Comparison of ENCODE assay signal across 14 mouse cellular contexts in genomic region chr8:13283200-13283599, GRCm38 (mm10). TPM values are rescaled to one million over a fixed set of nuclear protein-coding genes. Genes with fewer than 3 reads are reported as not detected.
DNase-seq lines count a peak whose midpoint lies in the region; ATAC-seq and TF ChIP-seq lines count a peak whose summit lies in the region.
"Had no signal": no experiment of that assay in that cellular context is flagged by ENCODE, and none has a peak within 500 bp of the region (broad histone marks: within the 10 kb centered on the region; RNA-seq: fewer than 3 reads in every experiment).

No protein-coding gene starts in this region.

- ATAC-seq in forebrain, embryonic 11.5 days (replicated peaks; ENCODE audit: low FRiP score) = no peak
- ATAC-seq in forebrain, embryonic 15.5 days (replicated peaks) = no peak
- ATAC-seq in intestine, postnatal 0 days = no peak
- no peak for ATAC-seq in intestine, embryonic 16.5 days
- no peak for ATAC-seq in midbrain, postnatal 0 days (ENCODE audit: low FRiP score)
- no peak for ATAC-seq in midbrain, embryonic 11.5 days (ENCODE audit: low FRiP score)
- ATAC-seq in frontal cortex, adult (ENCODE audit: low TSS enrichment) = no peak
- ATAC-seq: hindbrain, embryonic 16.5 days had no signal

- H3K27me3 ChIP-seq in forebrain, embryonic 11.5 days (ENCODE audit: control insufficient read depth, insufficient read depth, low read length) = no peaks in the 10 kb centered on the region
- no peaks in the 10 kb centered on the region for H3K27me3 ChIP-seq in forebrain, embryonic 15.5 days
- H3K27me3 ChIP-seq in intestine, postnatal 0 days (replicated peaks; ENCODE audit: control insufficient read depth, insufficient read depth, low read length) = no peaks in the 10 kb centered on the region
- H3K27me3 ChIP-seq in intestine, embryonic 16.5 days (replicated peaks; ENCODE audit: control insufficient read depth, insufficient read depth, low read length) = no peaks in the 10 kb centered on the region
- H3K27me3 ChIP-seq in midbrain, postnatal 0 days (ENCODE audit: insufficient read depth, low read length) = no peaks in the 10 kb centered on the region
- no peaks in the 10 kb centered on the region for H3K27me3 ChIP-seq in midbrain, embryonic 11.5 days (ENCODE audit: control insufficient read depth, insufficient read depth, low read length)
- no peaks in the 10 kb centered on the region for H3K27me3 ChIP-seq in small intestine, adult 2 months (ENCODE audit: control insufficient read depth, insufficient read depth, low read length)

- no peaks in the 10 kb centered on the region for H3K4me1 ChIP-seq in forebrain, embryonic 11.5 days (replicated peaks; ENCODE audit: control insufficient read depth, insufficient read depth, low read length)
- peaks cover 8% of the 10 kb centered on the region for H3K4me1 ChIP-seq in forebrain, embryonic 15.5 days
- no peaks in the 10 kb centered on the region for H3K4me1 ChIP-seq in intestine, postnatal 0 days (replicated peaks; ENCODE audit: control insufficient read depth, insufficient read depth, low read length)
- H3K4me1 ChIP-seq in intestine, embryonic 16.5 days (ENCODE audit: control insufficient read depth, insufficient read depth, low read length) = peaks cover 3% of the 10 kb centered on the region; the same call in 1 of the 2 replicates
- peaks cover 7% of the 10 kb centered on the region; the same call in 1 of the 2 replicates for H3K4me1 ChIP-seq in midbrain, postnatal 0 days (ENCODE audit: insufficient read depth, low read length)
- H3K4me1 ChIP-seq in midbrain, embryonic 11.5 days (ENCODE audit: control insufficient read depth, insufficient read depth, low read length) = peaks cover 7% of the 10 kb centered on the region
- H3K4me1 ChIP-seq in small intestine, adult 2 months (ENCODE audit: control insufficient read depth, insufficient read depth, insufficient read length, low read length) = peaks cover 3% of the 10 kb centered on the region; the same call in 1 of the 2 replicates

- peak; percentile 41 for TF ChIP-seq CTCF in intestine, postnatal 0 days (IDR thresholded peaks at IDR 0.05; ENCODE audit: low read depth)
- peak; percentile 46 for TF ChIP-seq CTCF in midbrain, postnatal 0 days (IDR thresholded peaks at IDR 0.05)
- peak; percentile 25; the same call in 1 of the 2 replicates for TF ChIP-seq CTCF in small intestine, adult 2 months (IDR thresholded peaks at IDR 0.05; ENCODE audit: extremely low read depth, insufficient read length, insufficient replicate concordance, low read depth, low read length)

- H3K36me3 ChIP-seq in forebrain, embryonic 11.5 days (ENCODE audit: control insufficient read depth, insufficient read depth, low read length) = no peaks in the 10 kb centered on the region
- peaks cover 3% of the 10 kb centered on the region; the same call in 1 of the 2 replicates for H3K36me3 ChIP-seq in forebrain, embryonic 15.5 days
- H3K36me3 ChIP-seq in intestine, postnatal 0 days (ENCODE audit: control insufficient read depth, insufficient read depth) = no peaks in the 10 kb centered on the region
- no peaks in the 10 kb centered on the region for H3K36me3 ChIP-seq in intestine, embryonic 16.5 days (ENCODE audit: control insufficient read depth, insufficient read depth, low read length)
- peaks cover 6% of the 10 kb centered on the region; the same call in 1 of the 2 replicates for H3K36me3 ChIP-seq in midbrain, postnatal 0 days (ENCODE audit: insufficient read depth, low read length)
- no peaks in the 10 kb centered on the region for H3K36me3 ChIP-seq in midbrain, embryonic 11.5 days (ENCODE audit: control insufficient read depth, insufficient read depth, low read length)
- no peaks in the 10 kb centered on the region; the same call in 1 of the 2 replicates for H3K36me3 ChIP-seq in small intestine, adult 2 months (ENCODE audit: control insufficient read depth, insufficient read depth, low read length)

- no peak overlapping the region for H3K4me3 ChIP-seq in forebrain, embryonic 11.5 days (ENCODE audit: low read depth, low read length)
- no peak overlapping the region for H3K4me3 ChIP-seq in forebrain, embryonic 15.5 days
- no peak overlapping the region for H3K4me3 ChIP-seq in intestine, postnatal 0 days (ENCODE audit: low read depth, low read length)
- H3K4me3 ChIP-seq in intestine, embryonic 16.5 days (ENCODE audit: low read length) = no peak overlapping the region
- H3K4me3 ChIP-seq in midbrain, postnatal 0 days (ENCODE audit: low read depth, low read length) = no peak overlapping the region
- H3K4me3 ChIP-seq in midbrain, embryonic 11.5 days (ENCODE audit: low read depth, low read length) = no peak overlapping the region
- H3K4me3 ChIP-seq in small intestine, adult 2 months (ENCODE audit: low read depth, low read length) = no peak overlapping the region

- 83% methylated on average over 1 of the region's 1 CpGs for WGBS in forebrain, embryonic 11.5 days
- 85% methylated on average over 1 of the region's 1 CpGs for WGBS in forebrain, embryonic 15.5 days
- WGBS in intestine, postnatal 0 days = 78% methylated on average over 1 of the region's 1 CpGs
- 69% methylated on average over 1 of the region's 1 CpGs for WGBS in intestine, embryonic 16.5 days
- 90% methylated on average over 1 of the region's 1 CpGs for WGBS in midbrain, postnatal 0 days
- WGBS in midbrain, embryonic 11.5 days = 94% methylated on average over 1 of the region's 1 CpGs
- WGBS in small intestine, adult 2 months = 68% methylated on average over 1 of the region's 1 CpGs

- no peak overlapping the region for H3K4me2 ChIP-seq in forebrain, embryonic 11.5 days (ENCODE audit: low read depth, low read length, severe bottlenecking)
- no peak overlapping the region for H3K4me2 ChIP-seq in forebrain, embryonic 15.5 days (replicated peaks)
- no peak overlapping the region for H3K4me2 ChIP-seq in intestine, postnatal 0 days (replicated peaks; ENCODE audit: low read depth)
- H3K4me2 ChIP-seq in intestine, embryonic 16.5 days (ENCODE audit: low read depth, low read length) = no peak overlapping the region
- H3K4me2 ChIP-seq in midbrain, postnatal 0 days (ENCODE audit: low read depth, low read length, poor library complexity, severe bottlenecking) = no peak overlapping the region
- no peak overlapping the region for H3K4me2 ChIP-seq in midbrain, embryonic 11.5 days

- H3K9ac ChIP-seq in forebrain, embryonic 11.5 days (ENCODE audit: low read length) = no peak overlapping the region
- H3K9ac ChIP-seq in forebrain, embryonic 15.5 days (replicated peaks) = no peak overlapping the region
- H3K9ac ChIP-seq in intestine, postnatal 0 days (ENCODE audit: low read depth, low read length) = no peak overlapping the region
- no peak overlapping the region for H3K9ac ChIP-seq in intestine, embryonic 16.5 days (ENCODE audit: low read depth, low read length)
- H3K9ac ChIP-seq in midbrain, postnatal 0 days (replicated peaks; ENCODE audit: low read length, poor library complexity, severe bottlenecking) = no peak overlapping the region
- no peak overlapping the region for H3K9ac ChIP-seq in midbrain, embryonic 11.5 days (ENCODE audit: low read length)

- DNase-seq in forebrain, embryonic 11.5 days (ENCODE audit: low spot score) = peak; percentile 44
- no peak for DNase-seq in midbrain, postnatal 0 days (ENCODE audit: low spot score)
- no peak for DNase-seq in midbrain, embryonic 11.5 days (ENCODE audit: low spot score, missing footprints)
- DNase-seq: cerebellum, postnatal 25 days; left cerebral cortex, postnatal 4 days; lung, adult 18-20 months had no signal

- H3K27ac ChIP-seq in forebrain, embryonic 11.5 days (ENCODE audit: low read depth, low read length) = no peak overlapping the region
- H3K27ac ChIP-seq in forebrain, embryonic 15.5 days (replicated peaks) = no peak overlapping the region
- H3K27ac ChIP-seq in intestine, postnatal 0 days (ENCODE audit: low read depth, low read length) = no peak overlapping the region
- H3K27ac ChIP-seq in intestine, embryonic 16.5 days (ENCODE audit: low read length) = no peak overlapping the region
- no peak overlapping the region for H3K27ac ChIP-seq in midbrain, postnatal 0 days (ENCODE audit: low read depth, low read length)
- no peak overlapping the region for H3K27ac ChIP-seq in midbrain, embryonic 11.5 days (ENCODE audit: low read depth, low read length)
- no peak overlapping the region for H3K27ac ChIP-seq in small intestine, adult 2 months (ENCODE audit: insufficient read depth, low read depth, low read length)

- no peak for TF ChIP-seq POLR2A in small intestine, adult 2 months (IDR thresholded peaks at IDR 0.05; ENCODE audit: low read depth, low read length)

- H3K9me3 ChIP-seq in forebrain, embryonic 11.5 days (ENCODE audit: control insufficient read depth, low read length) = no peaks in the 10 kb centered on the region; the same call in 1 of the 2 replicates
- H3K9me3 ChIP-seq in forebrain, embryonic 15.5 days = no peaks in the 10 kb centered on the region
- H3K9me3 ChIP-seq in intestine, postnatal 0 days (ENCODE audit: control insufficient read depth) = no peaks in the 10 kb centered on the region
- no peaks in the 10 kb centered on the region for H3K9me3 ChIP-seq in intestine, embryonic 16.5 days (ENCODE audit: control insufficient read depth, low read length)
- no peaks in the 10 kb centered on the region for H3K9me3 ChIP-seq in midbrain, postnatal 0 days (ENCODE audit: low read length)
- H3K9me3 ChIP-seq in midbrain, embryonic 11.5 days (ENCODE audit: control insufficient read depth, low read length) = no peaks in the 10 kb centered on the region

RNA-seq across cellular contexts. Expression of gene Dcun1d2, which starts 4.7 kb away (rescaled TPM):
- 33.8 and 34.6 TPM in 2 replicates for polyA plus RNA-seq in forebrain, embryonic 11.5 days (2014; fragmentation: Nextera tagmentation; extraction: Ambion mirVana)
- 35.7 and 36.6 TPM in 2 replicates for polyA plus RNA-seq in forebrain, embryonic 15.5 days (2015; fragmentation: Nextera tagmentation; extraction: Ambion mirVana)
- polyA plus RNA-seq in intestine, postnatal 0 days (2015; fragmentation: Nextera tagmentation; extraction: Ambion mirVana) = 7.3 and 7.9 TPM in 2 replicates
- polyA plus RNA-seq in intestine, embryonic 16.5 days (2015; fragmentation: Nextera tagmentation; extraction: Ambion mirVana) = 16.9 and 17.7 TPM in 2 replicates
- 32.7 and 38.9 TPM in 2 replicates for total RNA-seq in midbrain, postnatal 0 days (2014; rRNA removed)
- polyA plus RNA-seq in midbrain, postnatal 0 days (2015; fragmentation: Nextera tagmentation; extraction: Ambion mirVana) = 24.4 and 28.3 TPM in 2 replicates
- 31.0 and 33.0 TPM in 2 replicates for polyA plus RNA-seq in midbrain, embryonic 11.5 days (2014; fragmentation: Nextera tagmentation; extraction: Ambion mirVana)
- 7.0 and 8.7 TPM in 2 replicates for polyA plus RNA-seq in small intestine, adult 2 months (2012; rRNA removed)

RNA-seq across cellular contexts. Expression of gene Tmco3, which starts 4.8 kb away (rescaled TPM):
- polyA plus RNA-seq in forebrain, embryonic 11.5 days (2014; fragmentation: Nextera tagmentation; extraction: Ambion mirVana) = 40.0 and 40.8 TPM in 2 replicates
- 46.3 and 49.3 TPM in 2 replicates for polyA plus RNA-seq in forebrain, embryonic 15.5 days (2015; fragmentation: Nextera tagmentation; extraction: Ambion mirVana)
- 18.5 and 22.2 TPM in 2 replicates for polyA plus RNA-seq in intestine, postnatal 0 days (2015; fragmentation: Nextera tagmentation; extraction: Ambion mirVana)
- polyA plus RNA-seq in intestine, embryonic 16.5 days (2015; fragmentation: Nextera tagmentation; extraction: Ambion mirVana) = 28.0 and 32.5 TPM in 2 replicates
- 23.5 and 31.9 TPM in 2 replicates for total RNA-seq in midbrain, postnatal 0 days (2014; rRNA removed)
- polyA plus RNA-seq in midbrain, postnatal 0 days (2015; fragmentation: Nextera tagmentation; extraction: Ambion mirVana) = 28.9 and 31.4 TPM in 2 replicates
- polyA plus RNA-seq in midbrain, embryonic 11.5 days (2014; fragmentation: Nextera tagmentation; extraction: Ambion mirVana) = 29.9 and 31.2 TPM in 2 replicates
- polyA plus RNA-seq in small intestine, adult 2 months (2012; rRNA removed) = 11.4 and 38.4 TPM in 2 replicates

RNA-seq across cellular contexts. Expression of gene Adprhl1, which starts 29.2 kb away (rescaled TPM):
- polyA plus RNA-seq in forebrain, embryonic 11.5 days (2014; fragmentation: Nextera tagmentation; extraction: Ambion mirVana) = not detected in 2 replicates
- polyA plus RNA-seq in forebrain, embryonic 15.5 days (2015; fragmentation: Nextera tagmentation; extraction: Ambion mirVana) = 0.57 TPM in 1 of 2 replicates, not detected in the other
- polyA plus RNA-seq in intestine, postnatal 0 days (2015; fragmentation: Nextera tagmentation; extraction: Ambion mirVana) = 0.48 TPM in 1 of 2 replicates, not detected in the other
- 0.29 and 0.40 TPM in 2 replicates for polyA plus RNA-seq in intestine, embryonic 16.5 days (2015; fragmentation: Nextera tagmentation; extraction: Ambion mirVana)
- total RNA-seq in midbrain, postnatal 0 days (2014; rRNA removed) = 0.09 and 0.16 TPM in 2 replicates
- polyA plus RNA-seq in midbrain, postnatal 0 days (2015; fragmentation: Nextera tagmentation; extraction: Ambion mirVana) = 0.28 and 0.41 TPM in 2 replicates
- polyA plus RNA-seq in midbrain, embryonic 11.5 days (2014; fragmentation: Nextera tagmentation; extraction: Ambion mirVana) = not detected in 2 replicates
- not detected in 2 replicates for polyA plus RNA-seq in small intestine, adult 2 months (2012; rRNA removed)
- total RNA-seq: megakaryocyte, adult 5-6 weeks; monocyte, adult 5-6 weeks had no signal

RNA-seq across cellular contexts. Expression of gene Tfdp1, which starts 55.4 kb away (rescaled TPM):
- 237 and 244 TPM in 2 replicates for polyA plus RNA-seq in forebrain, embryonic 11.5 days (2014; fragmentation: Nextera tagmentation; extraction: Ambion mirVana)
- 144 and 146 TPM in 2 replicates for polyA plus RNA-seq in forebrain, embryonic 15.5 days (2015; fragmentation: Nextera tagmentation; extraction: Ambion mirVana)
- 50.3 and 51.2 TPM in 2 replicates for polyA plus RNA-seq in intestine, postnatal 0 days (2015; fragmentation: Nextera tagmentation; extraction: Ambion mirVana)
- 116 and 123 TPM in 2 replicates for polyA plus RNA-seq in intestine, embryonic 16.5 days (2015; fragmentation: Nextera tagmentation; extraction: Ambion mirVana)
- 58.6 and 59.6 TPM in 2 replicates for total RNA-seq in midbrain, postnatal 0 days (2014; rRNA removed)
- polyA plus RNA-seq in midbrain, postnatal 0 days (2015; fragmentation: Nextera tagmentation; extraction: Ambion mirVana) = 72.4 and 75.4 TPM in 2 replicates
- 215 and 223 TPM in 2 replicates for polyA plus RNA-seq in midbrain, embryonic 11.5 days (2014; fragmentation: Nextera tagmentation; extraction: Ambion mirVana)
- polyA plus RNA-seq in small intestine, adult 2 months (2012; rRNA removed) = 13.3 and 22.7 TPM in 2 replicates
